10 mouse cellular contexts compared by ENCODE assay signal in genomic region chr8:108612815-108613214, GRCm38 (mm10).
DNase-seq lines count a peak whose midpoint lies in the region; ATAC-seq and TF ChIP-seq lines count a peak whose summit lies in the region.
"Had no signal": no experiment of that assay in that cellular context is flagged by ENCODE, and none has a peak within 500 bp of the region (broad histone marks: within the 10 kb centered on the region; RNA-seq: fewer than 3 reads in every experiment).

No protein-coding gene starts in this region.

- intact Hi-C loops in gastrocnemius, adult 2 months (cut with DNase I): no loop called here

- no peak overlapping the region for H3K27ac ChIP-seq in gastrocnemius, adult 2 months
- no peak overlapping the region for H3K27ac ChIP-seq in neural tube, embryonic 15.5 days (replicated peaks)
- H3K27ac ChIP-seq in limb, embryonic 10.5 days: peak overlapping the region; percentile 70
- H3K27ac ChIP-seq in stomach, embryonic 15.5 days: no peak overlapping the region
- H3K27ac ChIP-seq: liver, embryonic 13.5 days had no signal

- no peaks in the 10 kb centered on the region for H3K27me3 ChIP-seq in neural tube, embryonic 15.5 days (replicated peaks)
- no peaks in the 10 kb centered on the region for H3K27me3 ChIP-seq in limb, embryonic 10.5 days (ENCODE audit: low read depth, poor library complexity, severe bottlenecking)
- H3K27me3 ChIP-seq in stomach, embryonic 15.5 days (replicated peaks): no peaks in the 10 kb centered on the region

- H3K4me1 ChIP-seq in neural tube, embryonic 15.5 days: no peaks in the 10 kb centered on the region
- H3K4me1 ChIP-seq in limb, embryonic 10.5 days: peaks cover 13% of the 10 kb centered on the region
- H3K4me1 ChIP-seq in stomach, embryonic 15.5 days: peaks cover 4% of the 10 kb centered on the region; the same call in 1 of the 2 replicates

- no peak overlapping the region for H3K9ac ChIP-seq in neural tube, embryonic 15.5 days (replicated peaks)
- H3K9ac ChIP-seq in stomach, embryonic 15.5 days: no peak overlapping the region

- no peaks in the 10 kb centered on the region for H3K9me3 ChIP-seq in neural tube, embryonic 15.5 days (replicated peaks)
- no peaks in the 10 kb centered on the region for H3K9me3 ChIP-seq in limb, embryonic 10.5 days (replicated peaks)
- no peaks in the 10 kb centered on the region for H3K9me3 ChIP-seq in stomach, embryonic 15.5 days
- H3K9me3 ChIP-seq: liver, embryonic 13.5 days had no signal

- TF ChIP-seq CTCF in gastrocnemius, adult 2 months (IDR thresholded peaks at IDR 0.05): no peak

- H3K4me3 ChIP-seq in gastrocnemius, adult 2 months: peak overlapping the region; percentile 3; the same call in 1 of the 2 replicates
- H3K4me3 ChIP-seq in neural tube, embryonic 15.5 days (replicated peaks): no peak overlapping the region
- H3K4me3 ChIP-seq in limb, embryonic 10.5 days: no peak overlapping the region
- H3K4me3 ChIP-seq in stomach, embryonic 15.5 days (replicated peaks): no peak overlapping the region

- no peak for ATAC-seq in neural tube, embryonic 15.5 days (ENCODE audit: low FRiP score)
- ATAC-seq in stomach, embryonic 15.5 days (ENCODE audit: insufficient read depth, low FRiP score, low read depth): no peak
- ATAC-seq: hindbrain, embryonic 16.5 days had no signal

- H3K36me3 ChIP-seq in neural tube, embryonic 15.5 days: no peaks in the 10 kb centered on the region
- no peaks in the 10 kb centered on the region for H3K36me3 ChIP-seq in limb, embryonic 10.5 days
- H3K36me3 ChIP-seq in stomach, embryonic 15.5 days: no peaks in the 10 kb centered on the region
- H3K36me3 ChIP-seq: liver, embryonic 13.5 days had no signal

- WGBS in neural tube, embryonic 15.5 days: 40% methylated on average over 5 of the region's 5 CpGs
- WGBS in limb, embryonic 10.5 days: 18% methylated on average over 5 of the region's 5 CpGs
- 33% methylated on average over 5 of the region's 5 CpGs for WGBS in stomach, embryonic 15.5 days

- no peak for DNase-seq in gastrocnemius, adult 2 months
- no peak for DNase-seq in gastrocnemius, adult 8-10 months (ENCODE audit: low spot score in 2 of 2)
- DNase-seq in neural tube, embryonic 10.5 days (ENCODE audit: extremely low spot score, low spot score): peak; percentile 39
- peak; percentile 50 for DNase-seq in limb, embryonic 10.5 days (ENCODE audit: low spot score)
- DNase-seq in right cerebral cortex, postnatal 14 days: no peak
- DNase-seq in c-Kit-positive CD71-positive TER-119-positive erythroid progenitor cells, embryonic 14.5 days (ENCODE audit: low spot score): no peak
- DNase-seq: liver, embryonic 13.5 days had no signal

- no peak overlapping the region for H3K4me2 ChIP-seq in neural tube, embryonic 15.5 days
- peak overlapping the region; percentile 10; the same call in 1 of the 2 replicates for H3K4me2 ChIP-seq in stomach, embryonic 15.5 days

Comparison
In these comparisons a context has a peak if more than half of its experiments do, and no peak if none do; other contexts are left out.
1. DNase-seq: peak in neural tube, embryonic 10.5 days (single experiment) and limb, embryonic 10.5 days (single experiment); none in gastrocnemius, adult 2 months (single experiment), gastrocnemius, adult 8-10 months (0 of 2), right cerebral cortex, postnatal 14 days (single experiment) and c-Kit-positive CD71-positive TER-119-positive erythroid progenitor cells, embryonic 14.5 days (single experiment).